Mouse (Mus musculus) ovary, postnatal 36 days (tissue): ENCODE results near the gene Ankrd6.

ENCODE experiments used
- DNase-seq: peaks from one replicate; pipeline ENCODE4 v3.0.0; 2022; ENCODE audit warnings: low spot score, mixed read lengths

Gene Ankrd6

DNA sequence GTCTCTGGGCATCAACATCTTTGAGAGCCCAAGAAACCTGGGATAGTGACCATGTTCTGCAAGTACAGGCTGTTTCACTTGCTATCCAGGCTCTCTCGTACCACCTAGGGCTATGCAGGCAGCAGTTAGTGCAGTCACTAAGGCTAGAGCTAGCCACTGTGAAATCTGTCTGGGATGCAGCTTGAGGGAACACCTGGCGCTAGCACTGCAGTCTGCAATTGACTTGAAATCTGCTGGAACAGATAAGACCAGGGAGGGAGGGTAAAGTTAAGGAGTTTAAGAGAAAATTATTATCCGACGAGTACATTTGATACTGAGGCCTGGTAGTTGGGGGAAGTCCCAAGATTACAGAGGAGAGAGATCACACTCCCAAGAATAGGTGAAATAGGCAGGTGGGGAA lies 170.6 kb downstream of the Ankrd6 start:
- no peak for DNase-seq

DNA sequence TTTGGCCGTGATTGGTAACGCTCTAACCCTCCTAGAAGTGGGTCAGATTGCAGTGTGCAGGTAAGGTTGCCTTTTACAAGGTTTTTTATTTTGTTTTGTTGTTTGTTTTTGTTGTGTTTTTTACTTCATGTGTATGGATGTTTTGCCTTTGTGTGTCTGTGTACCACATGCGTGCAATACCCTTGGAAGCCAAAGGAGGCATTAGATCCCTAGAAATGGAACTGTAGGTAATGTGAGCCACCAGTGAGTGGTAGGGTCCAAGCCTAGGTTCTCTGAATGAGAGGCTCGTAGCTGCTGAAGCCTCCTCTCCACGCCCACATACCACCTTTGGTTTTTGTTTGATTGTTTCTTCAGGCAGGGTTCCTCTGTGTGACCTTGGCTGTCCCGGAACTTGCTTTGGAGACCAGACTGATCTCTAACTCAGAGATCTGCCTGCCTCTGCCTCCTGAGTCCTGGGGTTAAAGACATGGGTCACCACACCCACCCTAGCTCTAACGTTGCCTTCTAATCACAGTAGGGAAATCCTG lies 180.3 kb downstream of the Ankrd6 start:
- DNase-seq = no peak

DNA sequence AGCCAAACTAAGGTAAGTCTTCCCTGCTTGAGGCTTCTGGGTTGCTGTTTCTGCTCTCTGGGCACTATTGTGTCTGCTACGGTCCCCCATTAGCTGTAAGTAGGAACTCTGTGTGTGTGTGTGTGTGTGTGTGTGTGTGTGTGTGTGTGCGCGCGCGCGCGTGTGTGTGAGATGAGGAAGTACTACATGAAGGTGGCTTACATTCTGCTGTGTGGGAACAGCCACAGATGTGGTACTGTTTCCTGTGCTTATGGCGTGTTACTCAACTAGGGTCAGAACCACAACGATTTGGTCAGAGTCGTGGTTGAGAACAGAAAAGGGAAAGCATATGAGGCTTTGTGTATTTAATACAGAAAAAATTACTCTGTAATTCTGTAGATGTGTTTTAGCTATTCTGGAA lies 182.6 kb downstream of the Ankrd6 start:
- DNase-seq = no peak

DNA sequence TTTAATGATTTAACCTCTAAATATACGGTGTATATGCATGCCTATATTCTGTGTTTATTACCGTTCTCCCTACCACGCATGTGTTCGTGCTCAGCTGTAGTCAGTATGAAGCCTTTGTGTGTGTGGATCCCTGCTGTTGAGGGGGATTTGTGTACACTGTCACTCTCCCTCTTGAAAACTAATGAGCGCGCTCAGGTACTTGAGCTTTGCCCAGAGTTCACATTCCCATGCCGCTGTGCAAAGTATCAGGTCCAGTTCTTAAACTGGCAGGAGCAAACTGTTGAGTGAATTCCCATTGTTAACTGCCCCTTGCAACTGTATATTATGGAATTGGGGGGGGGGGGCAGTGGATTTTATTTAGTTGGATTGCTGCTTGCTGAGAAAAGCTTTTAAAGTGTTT lies 183.2 kb downstream of the Ankrd6 start:
- no peak for DNase-seq

DNA sequence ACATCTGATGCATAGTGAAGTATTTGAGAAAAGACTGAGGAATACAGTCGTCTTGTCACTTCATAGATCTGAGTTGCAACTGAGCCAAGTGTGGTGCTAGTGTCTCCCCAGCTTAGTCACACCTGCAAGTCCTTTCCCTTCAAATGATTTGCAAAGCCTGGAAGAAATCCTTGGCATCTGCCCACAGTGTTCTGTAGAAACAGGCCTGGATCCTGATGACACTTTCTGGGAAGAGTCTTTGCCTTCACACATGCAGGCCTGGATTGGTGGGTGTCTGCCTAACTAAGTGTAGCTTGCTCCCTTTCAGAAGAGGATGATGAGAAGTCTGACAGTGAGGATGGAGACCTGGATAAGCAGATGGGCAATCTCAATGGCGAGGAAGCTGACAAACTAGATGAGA lies 193.2 kb downstream of the Ankrd6 start:
- DNase-seq = no peak
